Mouse (Mus musculus) midbrain, postnatal 0 days (tissue): Measurements from ENCODE around the gene Sf3a2. TPM values are rescaled to one million over a fixed set of nuclear protein-coding genes. Genes with fewer than 3 reads are reported as not detected.

ENCODE experiments used
- ATAC-seq: fragments of 200-750 bp; cut with Nextera tagmentation; 2 replicates; pipeline ENCODE4 v1.8.0; 2017; ENCODE audit warnings: moderate number of reproducible peaks, mild to moderate bottlenecking, moderate TSS enrichment, moderate library complexity; ENCODE audit not compliant: low FRiP score
- DNase-seq: peaks from one replicate; pipeline ENCODE4 v3.0.0-alpha.2; 2015; ENCODE audit warnings: low spot score
- H3K27ac ChIP-seq: fragments of 300-500 bp; sonication (generic); 2 replicates; pipeline ENCODE4 v1.5.1; 2014; ENCODE audit warnings: low read depth, mild to moderate bottlenecking, low read length, mixed read lengths
- H3K27me3 ChIP-seq: fragments of 300-500 bp; sonication (generic); 2 replicates; pipeline ENCODE4 v1.6.1; 2014; ENCODE audit warnings: low read length, control low read depth, mixed read lengths; ENCODE audit not compliant: insufficient read depth
- H3K36me3 ChIP-seq: fragments of 300-500 bp; sonication (generic); 2 replicates; pipeline ENCODE4 v1.6.1; 2014; ENCODE audit warnings: low read length, control low read depth, mixed read lengths; ENCODE audit not compliant: insufficient read depth
- H3K4me1 ChIP-seq: fragments of 300-500 bp; sonication (generic); 2 replicates; pipeline ENCODE4 v1.6.1; 2014; ENCODE audit warnings: mild to moderate bottlenecking, control low read depth, antibody characterized with exemption, low read length, mixed read lengths; ENCODE audit not compliant: insufficient read depth
- H3K4me2 ChIP-seq: fragments of 300-500 bp; sonication (generic); 2 replicates; pipeline ENCODE4 v1.6.1; 2014; ENCODE audit warnings: low read depth, mild to moderate bottlenecking, low read length, mixed read lengths; ENCODE audit not compliant: poor library complexity, severe bottlenecking
- H3K4me3 ChIP-seq: fragments of 300-500 bp; sonication (generic); 2 replicates; pipeline ENCODE4 v1.5.1; 2014; ENCODE audit warnings: low read depth, mild to moderate bottlenecking, low read length, moderate library complexity
- H3K9ac ChIP-seq: fragments of 300-500 bp; sonication (generic); replicated peaks from 2 replicates; pipeline ENCODE4 v1.6.1; 2014; ENCODE audit warnings: mild to moderate bottlenecking, low read length, moderate library complexity, mixed read lengths; ENCODE audit not compliant: poor library complexity, severe bottlenecking
- H3K9me3 ChIP-seq: fragments of 300-500 bp; sonication (generic); 2 replicates; pipeline ENCODE4 v1.6.1; 2016; ENCODE audit warnings: low read length, control low read depth
- CTCF ChIP-seq: IDR thresholded peaks from 2 replicates; pipeline ENCODE4 v1.5.1; 2016; ENCODE audit warnings: antibody characterized with exemption, mild to moderate bottlenecking
- WGBS: fragments of 180-500 bp; shearing (Covaris S2); extraction: QIAGEN DNeasy Blood & Tissue Kit; methylation state at CpG from one replicate; pipeline ENCODE4 v1.1.7; 2014; 5-methylcytosine and 5-hydroxymethylcytosine counted together
- polyA plus RNA-seq: library from polyadenylated mRNA; unstranded; fragments of >200 nt; fragmentation: Nextera tagmentation; extraction: Ambion mirVana; gene quantifications from 2 replicates; pipeline ENCODE4 v1.2.1, GENCODE M21; 2015
- total RNA-seq: library from RNA; depleted of rRNA; stranded (reverse); fragments of >200 nt; gene quantifications from 2 replicates; pipeline ENCODE4 v1.2.3, GENCODE M21; 2014

Sf3a2 gene
- total and polyA plus RNA-seq, 2 experiments from 2014 or later: 18.3 to 64.3 TPM

DNA sequence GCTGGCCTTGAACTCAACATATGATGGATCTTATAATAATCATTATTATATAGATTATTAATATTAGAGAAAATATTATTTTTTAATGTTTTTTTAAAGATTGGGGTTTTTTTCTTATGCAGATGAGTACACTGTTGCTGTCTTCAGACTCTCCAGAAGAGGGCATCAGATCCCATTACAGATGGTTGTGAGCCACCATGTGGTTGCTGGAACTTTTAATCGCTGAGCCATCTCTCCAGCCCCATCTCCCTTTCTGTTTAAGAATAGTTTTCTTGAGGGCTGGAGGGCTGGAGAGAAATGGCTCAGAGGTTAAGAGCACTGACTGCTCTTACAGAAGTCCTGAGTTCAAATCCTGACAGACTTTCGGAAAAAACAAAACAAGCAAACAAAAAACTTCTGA, 24.0 kb downstream of the Sf3a2 start:
- 38% methylated on average over 2 of the region's 2 CpGs for WGBS
- H3K4me3 ChIP-seq: no peak overlapping the region
- ATAC-seq (no peak), DNase-seq (no peak)
- H3K27ac ChIP-seq: no peak overlapping the region
- no peaks in the 10 kb centered on the region for H3K4me1 ChIP-seq
- no peaks in the 10 kb centered on the region for H3K27me3 ChIP-seq
- no peaks in the 10 kb centered on the region for H3K36me3 ChIP-seq
- H3K9ac ChIP-seq: no peak overlapping the region
- TF ChIP-seq CTCF: peak; percentile 68
- H3K4me2 ChIP-seq: no peak overlapping the region
- no peaks in the 10 kb centered on the region for H3K9me3 ChIP-seq

DNA sequence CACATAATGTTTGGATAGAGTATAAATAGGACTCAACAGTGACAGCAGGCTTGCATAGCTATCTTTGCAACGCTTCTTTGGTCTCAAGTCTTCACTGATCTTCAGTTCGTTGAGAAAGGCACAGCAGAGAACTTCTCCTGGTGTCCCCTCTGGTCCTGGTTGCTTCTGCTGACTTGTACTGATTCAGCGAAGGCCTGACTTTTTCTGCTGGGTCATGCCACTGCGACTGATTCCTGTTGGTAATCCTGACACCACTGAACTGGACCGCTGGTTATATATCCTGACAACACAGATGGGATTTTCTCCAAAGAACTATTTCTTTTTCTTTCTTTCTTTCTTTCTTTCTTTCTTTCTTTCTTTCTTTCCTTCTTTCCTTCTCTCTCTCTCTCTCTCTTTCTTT, 24.5 kb downstream of the Sf3a2 start:
- Histone ChIP-seq H3K4me1 (peaks cover 1% of the 10 kb centered on the region; the same call in 1 of the 2 replicates), H3K9me3 (no peaks in the 10 kb centered on the region), H3K4me3 (no peak overlapping the region), H3K36me3 (no peaks in the 10 kb centered on the region), H3K4me2 (no peak overlapping the region), H3K9ac (no peak overlapping the region), H3K27ac (no peak overlapping the region), H3K27me3 (no peaks in the 10 kb centered on the region)
- ATAC-seq (no peak), DNase-seq (no peak)
- TF ChIP-seq CTCF: no peak
- 89% methylated on average over 5 of the region's 5 CpGs for WGBS

DNA sequence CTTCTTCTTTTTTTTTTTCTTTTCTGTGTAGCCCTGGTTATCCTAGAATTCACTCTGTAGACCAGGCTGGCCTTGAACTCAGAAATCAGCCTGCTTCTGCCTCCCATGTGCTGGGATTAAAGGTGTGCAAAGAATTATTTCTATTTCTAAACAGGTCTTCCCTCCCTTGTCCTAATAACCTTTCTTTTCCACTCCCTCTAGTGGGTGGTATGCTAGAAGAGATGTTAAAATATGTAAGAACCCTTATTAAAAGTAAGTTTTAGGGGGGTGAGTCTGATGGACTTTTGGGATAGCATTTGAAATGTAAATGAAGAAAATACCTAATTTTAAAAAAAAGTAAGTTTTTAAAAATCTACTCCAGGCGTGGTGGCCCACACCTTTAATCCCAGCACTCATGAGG, 25.3 kb downstream of the Sf3a2 start:
- 94% methylated on average over 1 of the region's 1 CpGs for WGBS
- Histone ChIP-seq H3K27me3 (no peaks in the 10 kb centered on the region), H3K9me3 (no peaks in the 10 kb centered on the region), H3K4me3 (no peak overlapping the region), H3K4me1 (peaks cover 6% of the 10 kb centered on the region; the same call in 1 of the 2 replicates), H3K9ac (no peak overlapping the region), H3K27ac (no peak overlapping the region), H3K4me2 (no peak overlapping the region), H3K36me3 (no peaks in the 10 kb centered on the region)
- TF ChIP-seq CTCF: no peak; the same call in 1 of the 2 replicates
- ATAC-seq (no peak), DNase-seq (no peak)

DNA sequence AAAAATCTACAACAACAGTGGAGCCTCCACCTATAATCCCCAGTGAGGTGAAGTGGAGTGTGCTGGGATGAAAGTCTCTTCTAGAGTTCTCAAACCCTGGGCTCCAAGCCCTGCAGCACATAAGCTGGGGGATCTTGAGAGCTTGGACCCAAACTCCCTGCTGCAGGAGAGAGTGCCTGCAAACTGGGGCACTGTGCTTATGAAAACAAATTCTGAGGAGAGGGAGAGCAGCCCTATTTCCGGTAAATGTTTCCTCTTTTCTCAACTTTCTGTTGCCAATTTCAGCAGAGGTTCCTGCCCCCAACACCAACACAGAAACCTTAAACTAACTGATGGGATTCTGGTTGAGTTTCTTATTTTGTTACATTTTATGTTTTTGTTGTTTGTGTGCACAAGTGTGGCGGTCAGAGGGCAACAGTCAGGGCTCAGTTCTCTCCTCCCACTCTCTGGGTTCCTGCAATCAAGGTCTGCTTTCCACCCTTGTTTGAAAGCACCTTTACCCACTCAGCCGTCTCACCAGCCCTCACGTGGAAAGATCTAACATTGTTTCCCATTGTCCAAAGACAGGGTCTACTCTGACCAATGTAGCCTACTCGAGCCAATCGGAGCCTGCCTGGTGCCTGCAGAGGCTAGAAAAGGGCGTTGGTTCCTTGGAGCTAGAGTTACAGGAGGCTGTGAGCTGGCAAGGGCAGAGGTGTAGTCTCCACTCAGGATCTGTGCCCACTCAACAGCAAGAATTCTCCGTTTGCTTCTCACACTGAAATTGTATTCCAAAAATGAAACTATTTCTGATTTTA, 26.0 kb downstream of the Sf3a2 start:
- peaks cover 6% of the 10 kb centered on the region; the same call in 1 of the 2 replicates for H3K4me1 ChIP-seq
- no peaks in the 10 kb centered on the region for H3K27me3 ChIP-seq
- no peak for DNase-seq
- H3K9me3 ChIP-seq: no peaks in the 10 kb centered on the region
- H3K27ac ChIP-seq: no peak overlapping the region
- H3K4me3 ChIP-seq: no peak overlapping the region
- no peak overlapping the region for H3K4me2 ChIP-seq
- H3K36me3 ChIP-seq: no peaks in the 10 kb centered on the region; the same call in 1 of the 2 replicates
- H3K9ac ChIP-seq: no peak overlapping the region
- 70% methylated on average over 8 of the region's 8 CpGs for WGBS
- TF ChIP-seq CTCF: no peak
- no peak for ATAC-seq

DNA sequence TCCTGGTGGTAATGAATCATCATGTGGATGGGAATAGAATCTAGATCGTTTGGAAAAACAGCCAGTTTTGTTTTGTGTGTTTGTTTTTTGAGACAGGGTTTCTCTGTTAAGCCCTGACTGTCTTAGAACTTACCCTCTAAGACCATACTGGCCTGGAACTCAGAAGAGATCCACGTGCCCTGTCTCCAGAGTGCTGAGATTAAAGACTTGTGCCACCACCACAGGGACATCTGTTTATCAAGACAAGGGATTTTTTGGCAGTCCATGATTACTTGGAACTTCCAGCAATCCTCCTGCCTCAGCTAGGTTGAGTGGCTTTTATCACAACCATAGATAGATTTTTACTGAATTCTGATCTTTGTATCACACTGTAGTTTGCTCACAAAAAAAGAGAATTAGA, 26.8 kb downstream of the Sf3a2 start:
- WGBS: 81% methylated on average over 2 of the region's 2 CpGs
- H3K4me3 ChIP-seq: no peak overlapping the region
- TF ChIP-seq CTCF: no peak
- no peaks in the 10 kb centered on the region for H3K9me3 ChIP-seq
- no peak overlapping the region for H3K9ac ChIP-seq
- H3K4me1 ChIP-seq: peaks cover 6% of the 10 kb centered on the region; the same call in 1 of the 2 replicates
- H3K27me3 ChIP-seq: no peaks in the 10 kb centered on the region
- H3K27ac ChIP-seq: no peak overlapping the region
- no peak overlapping the region for H3K4me2 ChIP-seq
- peaks cover 7% of the 10 kb centered on the region; the same call in 1 of the 2 replicates for H3K36me3 ChIP-seq
- DNase-seq: no peak
- no peak for ATAC-seq
